Mouse (Mus musculus) megakaryocyte progenitor cell, adult 5-6 weeks (primary cell): Measurements from ENCODE around the gene Gm36079. TPM values are rescaled to one million over a fixed set of nuclear protein-coding genes. Genes with fewer than 3 reads are reported as not detected.

Experiments used
- ATAC-seq: replicated peaks from 2 replicates; pipeline ENCODE4 v1.8.0; 2016; ENCODE audit warnings: mild to moderate bottlenecking, moderate TSS enrichment, inconsistent platforms; ENCODE audit not compliant: poor library complexity
- total RNA-seq, 2 experiments: library from RNA; stranded (forward) in 1 of 2; stranded (reverse) in 1 of 2; fragments of 157-497, 149-512 nt in 1 of 2; fragments of 200-1000 nt in 1 of 2; gene quantifications; 2 replicates each; pipeline versions ENCODE4 v1.2.3 to v1.2.4; 2015 to 2017

Gm36079 gene
- total RNA-seq, 2 experiments from 2014 or later = 3.7 TPM; not detected in 1

GRCm38 (mm10) chr13:120021477-120021876 lies 5.3 kb downstream of the Gm36079 start:
- ATAC-seq = peak; percentile 93

DNA sequence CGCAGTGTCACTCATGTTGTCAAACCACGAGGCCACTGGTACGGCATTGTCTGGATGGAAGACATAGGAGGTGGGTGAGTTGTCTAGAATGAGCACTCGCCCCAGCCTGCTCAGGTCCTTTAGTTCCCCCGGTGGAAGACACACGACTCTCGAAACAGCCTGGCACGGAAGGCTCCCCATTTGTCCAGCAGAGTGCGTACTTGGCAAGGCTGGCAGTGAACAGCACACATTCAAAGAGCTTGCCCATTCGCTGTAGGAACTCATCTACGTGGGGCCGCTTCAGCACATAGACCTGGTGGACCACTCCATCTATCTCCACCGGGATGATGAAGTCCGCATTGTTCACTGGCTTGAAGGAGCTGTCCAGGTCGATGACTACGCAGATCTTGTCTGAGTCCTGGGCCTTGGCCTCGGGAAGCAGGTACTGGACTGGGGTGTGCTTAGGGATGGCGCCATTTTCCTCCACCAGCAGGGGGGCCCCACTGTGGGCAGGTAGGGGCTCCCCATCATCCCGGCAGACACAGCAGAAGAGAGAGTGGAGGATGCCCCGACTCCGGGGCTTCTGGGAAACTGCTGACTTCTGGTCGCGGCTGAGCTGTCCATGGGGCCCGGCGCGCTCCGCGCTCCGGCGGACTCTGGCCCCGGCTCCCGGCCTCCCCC lies 11.3 kb downstream of the Gm36079 start:
- ATAC-seq = peak; percentile 70

DNA sequence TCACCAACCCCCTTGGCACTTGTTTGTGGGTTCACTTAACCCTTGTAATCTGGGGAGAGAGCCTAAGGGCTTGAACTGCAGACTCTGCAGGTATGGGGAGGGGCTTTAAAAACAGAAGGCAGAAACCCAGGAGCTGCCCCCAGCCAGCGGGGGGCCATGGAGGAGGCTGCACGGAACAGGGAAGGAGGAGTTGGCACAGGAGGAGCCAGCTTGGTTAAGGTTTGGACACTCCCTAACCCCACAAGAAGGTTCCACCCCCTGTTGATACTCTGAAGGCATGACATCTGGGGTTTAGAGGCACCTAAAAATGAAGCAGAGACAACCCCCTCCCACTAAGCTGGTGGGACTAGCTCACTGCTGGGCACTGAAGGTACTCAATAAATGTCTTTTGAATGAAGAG lies 12.8 kb downstream of the Gm36079 start:
- peak; percentile 48 for ATAC-seq

- ATAC-seq = peak; percentile 47
These were observed 13.3 kb downstream of the Gm36079 start for GRCm38 (mm10) chr13:120013544-120013943.

DNA sequence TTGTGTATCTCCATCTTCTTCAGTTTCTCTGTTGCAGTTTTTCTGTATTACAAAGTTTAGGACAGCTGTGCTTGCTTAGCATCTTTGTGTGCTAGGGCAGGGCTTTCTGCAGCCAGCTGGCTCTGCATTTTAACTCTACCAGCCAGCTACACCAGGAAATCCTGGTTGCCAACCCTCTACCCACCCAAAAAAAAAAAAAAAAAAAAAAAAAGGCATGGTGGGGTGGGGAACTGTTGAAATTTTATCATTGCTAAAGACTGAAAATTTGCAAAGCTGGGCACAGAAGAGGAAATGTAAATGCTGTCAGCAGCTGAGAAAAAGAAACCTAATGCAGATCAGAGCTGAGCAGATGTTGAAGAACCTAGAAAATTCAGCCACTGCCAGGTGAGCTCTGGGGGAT lies 16.7 kb downstream of the Gm36079 start:
- peak; percentile 60 for ATAC-seq

DNA sequence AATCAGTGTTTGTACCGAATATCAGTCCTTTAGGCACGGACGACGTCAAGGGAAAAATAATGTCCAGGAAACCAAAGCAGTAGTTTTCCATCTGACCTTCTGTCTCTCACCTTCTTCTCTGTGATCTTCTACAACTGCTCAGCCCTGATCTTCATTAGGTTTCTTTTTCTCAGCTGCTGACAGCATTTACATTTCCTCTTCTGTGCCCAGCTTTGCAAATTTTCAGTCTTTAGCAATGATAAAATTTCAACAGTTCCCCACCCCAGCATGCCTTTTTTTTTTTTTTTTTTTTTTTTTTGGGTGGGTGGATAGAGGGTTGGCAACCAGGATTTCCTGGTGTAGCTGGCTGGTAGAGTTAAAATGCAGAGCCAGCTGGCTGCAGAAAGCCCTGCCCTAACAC lies 27.6 kb downstream of the Gm36079 start:
- ATAC-seq = peak; percentile 57

DNA sequence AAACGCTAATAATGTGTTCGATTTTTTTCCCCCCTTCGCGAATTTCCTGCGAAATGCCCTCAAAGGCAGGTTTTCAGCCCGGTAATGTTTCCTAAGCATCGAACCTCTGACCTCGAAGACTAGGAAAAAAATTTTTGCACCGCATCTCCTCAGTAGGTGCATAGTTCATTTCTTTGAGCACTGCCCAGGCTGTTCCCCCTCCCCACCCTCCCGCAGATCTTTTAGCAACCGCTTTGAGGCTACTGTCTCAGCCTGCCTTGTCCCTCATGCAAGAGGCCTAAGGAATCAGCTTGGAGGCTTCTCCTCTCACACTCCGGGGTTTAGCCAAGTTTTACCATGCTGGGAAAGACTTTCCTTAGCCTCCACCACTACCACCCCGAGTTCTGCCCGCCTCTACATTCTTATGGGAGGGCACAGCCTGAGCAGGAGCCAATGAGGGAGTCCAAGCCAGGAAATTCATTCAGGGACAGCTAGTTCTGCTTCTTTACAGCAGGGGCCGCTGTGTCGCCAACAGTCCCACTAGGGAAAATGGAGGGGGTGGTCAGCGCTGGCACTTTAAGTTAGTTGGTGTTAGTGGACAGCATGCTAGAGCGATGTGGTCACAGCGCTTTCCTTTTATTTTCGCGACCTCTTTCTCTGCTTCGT lies 28.2 kb downstream of the Gm36079 start:
- peak; percentile 98 for ATAC-seq

DNA sequence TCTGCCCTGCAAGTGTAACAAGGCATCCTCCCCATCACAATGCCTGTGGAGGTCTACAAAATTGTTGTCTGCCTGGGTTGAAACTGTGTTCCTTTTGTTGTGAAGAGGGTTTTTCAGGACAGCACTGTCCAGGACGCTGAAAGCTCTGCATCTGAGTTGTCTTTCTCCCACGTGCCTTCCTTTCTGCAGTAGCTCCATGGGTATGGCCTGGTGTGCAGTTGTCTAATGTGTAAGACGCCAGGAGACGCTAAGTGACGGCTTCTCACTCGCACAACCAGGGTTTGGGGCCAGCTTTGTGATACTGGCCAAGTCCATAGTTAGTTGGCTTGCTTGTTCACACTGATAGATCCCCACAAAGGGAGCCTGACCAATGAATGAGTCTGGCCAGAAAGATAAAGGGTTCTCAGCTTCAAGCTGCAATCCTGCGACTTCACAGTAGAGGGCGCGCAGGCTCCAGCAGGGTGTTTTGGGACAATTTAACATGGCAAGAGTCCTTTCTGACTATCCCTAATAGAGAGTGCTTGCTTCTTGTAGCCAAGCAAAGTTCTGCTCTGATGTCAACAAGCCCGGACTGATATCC lies 34.8 kb downstream of the Gm36079 start:
- ATAC-seq = peak; percentile 94

- ATAC-seq = peak; percentile 84
These were observed 35.5 kb downstream of the Gm36079 start for GRCm38 (mm10) chr13:119991264-119991663.

Other genes with a start within 250 kb of the Gm36079 start
- gene Zfp131, start 236.1 kb downstream of the Gm36079 start, total RNA-seq (2015) = 59.6 and 67.6 TPM in 2 replicates
- 50.9 and 64.3 TPM in 2 replicates for gene Zfp131, start 236.1 kb downstream of the Gm36079 start, total RNA-seq (2017)
- not detected in 2 replicates for gene AF067063, start 196.8 kb downstream of the Gm36079 start, total RNA-seq (2015)
- not detected in 2 replicates for gene AF067063, start 196.8 kb downstream of the Gm36079 start, total RNA-seq (2017)
- not detected in 2 replicates for gene D13Ertd608e, start 191.0 kb downstream of the Gm36079 start, total RNA-seq (2015)
- not detected in 2 replicates for gene D13Ertd608e, start 191.0 kb downstream of the Gm36079 start, total RNA-seq (2017)
- gene Tcstv1, start 132.2 kb downstream of the Gm36079 start, total RNA-seq (2015) = not detected in 2 replicates
- not detected in 2 replicates for gene Tcstv1, start 132.2 kb downstream of the Gm36079 start, total RNA-seq (2017)
- gene Gm21761, start 97.7 kb downstream of the Gm36079 start, total RNA-seq (2015) = not detected in 2 replicates
- gene Gm21761, start 97.7 kb downstream of the Gm36079 start, total RNA-seq (2017) = not detected in 2 replicates
- not detected in 2 replicates for gene B020031M17Rik, start 76.2 kb downstream of the Gm36079 start, total RNA-seq (2015)
- gene B020031M17Rik, start 76.2 kb downstream of the Gm36079 start, total RNA-seq (2017) = not detected in 2 replicates
- gene Gm21188, start 25.2 kb upstream of the Gm36079 start, total RNA-seq (2015) = 70.2 and 71.3 TPM in 2 replicates
- gene Gm21188, start 25.2 kb upstream of the Gm36079 start, total RNA-seq (2017) = 34.4 and 35.7 TPM in 2 replicates
- gene Gm20767, start 113.2 kb upstream of the Gm36079 start, total RNA-seq (2015) = not detected in 2 replicates
- not detected in 2 replicates for gene Gm20767, start 113.2 kb upstream of the Gm36079 start, total RNA-seq (2017)
- gene Gm21818, start 145.4 kb upstream of the Gm36079 start, total RNA-seq (2015) = not detected in 2 replicates
- gene Gm21818, start 145.4 kb upstream of the Gm36079 start, total RNA-seq (2017) = not detected in 2 replicates
- not detected in 2 replicates for gene Gm21762, start 188.9 kb upstream of the Gm36079 start, total RNA-seq (2015)
- gene Gm21762, start 188.9 kb upstream of the Gm36079 start, total RNA-seq (2017) = not detected in 2 replicates
- not detected in 2 replicates for gene Gm21731, start 212.1 kb upstream of the Gm36079 start, total RNA-seq (2015)
- not detected in 2 replicates for gene Gm21731, start 212.1 kb upstream of the Gm36079 start, total RNA-seq (2017)
- gene AF067061, start 236.1 kb upstream of the Gm36079 start, total RNA-seq (2015) = not detected in 2 replicates
- gene AF067061, start 236.1 kb upstream of the Gm36079 start, total RNA-seq (2017) = not detected in 2 replicates